Comparison of ENCODE assay signal across 8 mouse cellular contexts in genomic region chr17:35045807-35046680, GRCm38 (mm10). TPM values are rescaled to one million over a fixed set of nuclear protein-coding genes. Genes with fewer than 3 reads are reported as not detected.
A peak's percentile ranks its signal among the peaks of the same experiment; 100 is the strongest.
DNase-seq lines count a peak whose midpoint lies in the region; ATAC-seq and TF ChIP-seq lines count a peak whose summit lies in the region.

No protein-coding gene starts in this region.

- POLR2A ChIA-PET in Patski (lab: Charles Lee) = interaction anchor here (0.6 kb wide), 1 partner anchor 18 kb away, joined by 3 read pairs; the partner anchor contains the start of gene Sapcd1

- peak overlapping the region; percentile 98 for H3K4me2 ChIP-seq in forebrain, embryonic 16.5 days (ENCODE audit: low read length)
- H3K4me2 ChIP-seq in liver, postnatal 0 days (ENCODE audit: low read depth, low read length) = peak overlapping the region; percentile 99

- peak overlapping the region; percentile 55 for H3K27ac ChIP-seq in forebrain, embryonic 16.5 days (ENCODE audit: low read length)
- peak overlapping the region; percentile 94 for H3K27ac ChIP-seq in liver, postnatal 0 days (ENCODE audit: low read depth)

- H3K36me3 ChIP-seq in forebrain, embryonic 16.5 days (ENCODE audit: control insufficient read depth, insufficient read depth) = no peaks in the 10 kb centered on the region
- H3K36me3 ChIP-seq in liver, postnatal 0 days (replicated peaks; ENCODE audit: insufficient read depth, low read length) = no peaks in the 10 kb centered on the region

- in situ Hi-C loops in Patski (cut with MboI; ENCODE audit: low pct_unique_long_range_greater_than_20kb) = no loop called here

- CTCF ChIA-PET in Patski (lab: Charles Lee) = interaction anchor here (1.4 kb wide), 1 partner anchor 16 kb away, joined by 4 read pairs; no protein-coding TSS in a partner anchor

- peak overlapping the region; percentile 77 for H3K9ac ChIP-seq in forebrain, embryonic 16.5 days (replicated peaks; ENCODE audit: low read depth, low read length)
- H3K9ac ChIP-seq in liver, postnatal 0 days (replicated peaks) = peak overlapping the region; percentile 93

- H3K4me1 ChIP-seq in forebrain, embryonic 16.5 days (replicated peaks; ENCODE audit: control insufficient read depth, insufficient read depth, low read length) = peaks cover 21% of the 10 kb centered on the region
- H3K4me1 ChIP-seq in liver, postnatal 0 days (ENCODE audit: insufficient read depth) = peaks cover 61% of the 10 kb centered on the region

- peak overlapping the region; percentile 52 for H3K4me3 ChIP-seq in forebrain, embryonic 16.5 days (replicated peaks; ENCODE audit: low read length)
- H3K4me3 ChIP-seq in liver, postnatal 0 days (ENCODE audit: low read depth, low read length) = peak overlapping the region; percentile 70

- H3K27me3 ChIP-seq in Patski = no peaks in the 10 kb centered on the region
- H3K27me3 ChIP-seq in forebrain, embryonic 16.5 days (replicated peaks; ENCODE audit: control insufficient read depth, insufficient read depth, low read length) = no peaks in the 10 kb centered on the region
- no peaks in the 10 kb centered on the region for H3K27me3 ChIP-seq in liver, postnatal 0 days (ENCODE audit: insufficient read depth, low read length)

- no peaks in the 10 kb centered on the region for H3K9me3 ChIP-seq in forebrain, embryonic 16.5 days (ENCODE audit: control insufficient read depth, low read length)
- H3K9me3 ChIP-seq in liver, postnatal 0 days (ENCODE audit: low read length) = no peaks in the 10 kb centered on the region

- peak; percentile 31 for DNase-seq in kidney, adult 11 months
- no peak for DNase-seq in kidney, postnatal 10 days
- no peak for DNase-seq in Patski (ENCODE audit: low read depth, low spot score)
- DNase-seq in liver, postnatal 0 days = no peak
- no peak for DNase-seq in right cerebral cortex, adult 2 months (ENCODE audit: low spot score in 2 of 2)
- DNase-seq in adrenal gland, postnatal 36 days = no peak
- no peak for DNase-seq in spleen, postnatal 14 days (ENCODE audit: low spot score in 2 of 2)

- no peak for TF ChIP-seq EP300 in liver, postnatal 0 days (IDR thresholded peaks at IDR 0.05; ENCODE audit: low read depth)

- WGBS in forebrain, embryonic 16.5 days = 7% methylated on average over 43 of the region's 48 CpGs
- 4% methylated on average over 40 of the region's 48 CpGs for WGBS in liver, postnatal 0 days (ENCODE audit: insufficient replicate concordance)

- no peak for TF ChIP-seq CTCF in Patski (IDR thresholded peaks at IDR 0.05)
- no peak for TF ChIP-seq CTCF in liver, postnatal 0 days (IDR thresholded peaks at IDR 0.05; ENCODE audit: low read depth)

- peak; percentile 6 for ATAC-seq in Patski
- peak; percentile 75 for ATAC-seq in forebrain, embryonic 16.5 days
- ATAC-seq in liver, postnatal 0 days = no peak

RNA-seq across cellular contexts. Expression of gene Msh5, which starts 0.5 kb away (rescaled TPM):
- 2.9 TPM for polyA plus RNA-seq in Patski (2021)
- 3.1 and 3.4 TPM in 2 replicates for polyA plus RNA-seq in forebrain, embryonic 16.5 days (2015; fragmentation: Nextera tagmentation; extraction: Ambion mirVana)
- 3.8 and 4.2 TPM in 2 replicates for polyA plus RNA-seq in liver, postnatal 0 days (2015; fragmentation: Nextera tagmentation; extraction: Ambion mirVana)
- 1 to 10 TPM in 1 of 2 experiments, under 1 TPM in 1; 0.95 to 1.6 TPM for total RNA-seq in adrenal gland, postnatal 36 days (2021)

RNA-seq across cellular contexts. Expression of gene Clic1, which starts 3.7 kb away (rescaled TPM):
- polyA plus RNA-seq in Patski (2021) = 671 TPM
- polyA plus RNA-seq in forebrain, embryonic 16.5 days (2015; fragmentation: Nextera tagmentation; extraction: Ambion mirVana) = 79.3 and 85.5 TPM in 2 replicates
- polyA plus RNA-seq in liver, postnatal 0 days (2015; fragmentation: Nextera tagmentation; extraction: Ambion mirVana) = 98.6 and 102 TPM in 2 replicates
- total RNA-seq in adrenal gland, postnatal 36 days (2021) = 100 to 1,000 TPM in 1 of 2 experiments, 10 to 100 TPM in 1; 83.6 to 109 TPM

RNA-seq across cellular contexts. Expression of gene Ddah2, which starts 12.8 kb away (rescaled TPM):
- polyA plus RNA-seq in Patski (2021) = 198 TPM
- polyA plus RNA-seq in forebrain, embryonic 16.5 days (2015; fragmentation: Nextera tagmentation; extraction: Ambion mirVana) = 484 and 489 TPM in 2 replicates
- polyA plus RNA-seq in liver, postnatal 0 days (2015; fragmentation: Nextera tagmentation; extraction: Ambion mirVana) = 15.8 and 17.2 TPM in 2 replicates
- 10 to 100 TPM; 16.1 to 18.2 TPM for total RNA-seq in adrenal gland, postnatal 36 days (2021)

RNA-seq across cellular contexts. Expression of gene Sapcd1, which starts 18.2 kb away (rescaled TPM):
- 0.64 TPM for polyA plus RNA-seq in Patski (2021)
- polyA plus RNA-seq in forebrain, embryonic 16.5 days (2015; fragmentation: Nextera tagmentation; extraction: Ambion mirVana) = 2.2 and 2.7 TPM in 2 replicates
- 3.3 and 4.1 TPM in 2 replicates for polyA plus RNA-seq in liver, postnatal 0 days (2015; fragmentation: Nextera tagmentation; extraction: Ambion mirVana)
- total RNA-seq in adrenal gland, postnatal 36 days (2021) = 1 to 10 TPM in 1 of 2 experiments, under 1 TPM in 1; 0.82 to 1.3 TPM

RNA-seq across cellular contexts. Expression of gene Ly6g6c, which starts 19.1 kb away (rescaled TPM):
- not detected for polyA plus RNA-seq in Patski (2021)
- polyA plus RNA-seq in forebrain, embryonic 16.5 days (2015; fragmentation: Nextera tagmentation; extraction: Ambion mirVana) = not detected in 2 replicates
- polyA plus RNA-seq in liver, postnatal 0 days (2015; fragmentation: Nextera tagmentation; extraction: Ambion mirVana) = 0.32 and 0.49 TPM in 2 replicates
- total RNA-seq in adrenal gland, postnatal 36 days (2021) = under 1 TPM in 1 of 2 experiments, not detected in 1; 0.56 TPM

Comparison
In these comparisons a context has a peak if more than half of its experiments do, and no peak if none do; other contexts are left out.
1. RNA of gene Ddah2, which starts 12.8 kb away (polyA plus RNA-seq): 484 to 489 TPM in forebrain, embryonic 16.5 days and 198 TPM in Patski (single experiment); 15.8 to 17.2 TPM in liver, postnatal 0 days; every median in the first group is over 10 times any median in the second.